Mouse (Mus musculus): ENCODE results near the gene Hoxc10.

DNA sequence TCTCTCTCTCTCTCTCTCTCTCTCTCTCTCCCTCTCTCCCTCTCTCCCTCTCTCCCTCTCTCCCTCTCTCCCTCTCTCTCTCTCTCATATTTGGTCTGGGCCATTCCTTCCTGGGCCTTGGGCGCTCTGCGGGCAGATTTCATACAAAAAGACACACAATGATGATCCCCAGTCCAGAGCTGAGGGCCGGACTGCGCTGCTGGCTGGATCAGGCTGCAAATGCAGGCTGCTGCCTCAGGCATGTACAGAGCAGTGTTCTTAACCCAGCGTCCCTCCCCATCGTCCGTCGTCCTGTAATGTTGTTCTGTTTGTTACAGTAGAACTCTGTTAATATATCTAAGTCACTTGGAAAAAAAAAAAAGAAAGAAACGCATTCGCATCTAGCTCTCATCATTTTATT lies 17.9 kb downstream of the Hoxc10 start:
- TF ChIP-seq CTCF (IDR thresholded peaks at IDR 0.05; ENCODE audit: low read depth) (no peak), EP300 (IDR thresholded peaks at IDR 0.05; ENCODE audit: low read depth) (no peak)

All from heart, postnatal 0 days (tissue).